Mouse (Mus musculus) mouse trophoblast stem cell (cell line): ENCODE data around the gene Xndc1.
"Not testable (repeated sequence)": the region's sequence is repeated elsewhere in the genome, so short reads cannot be mapped to it uniquely, and the experiment has no call there.

ENCODE experiments used
- in situ Hi-C, 2 experiments: fragments of 300-500 bp; cut with MseI, MboI; formaldehyde crosslinking; loops; 2 replicates in 1 of 2; 3 replicates in 1 of 2; pipeline ENCODE4 v1.15.1; 2025

The Xndc1 gene

GRCm38 (mm10) chr7:102065046-102065891 lies at the start of gene Xndc1, which contains the start of the genes Rnf121 and Xntrpc:
Xndc1 (plus strand) TSS chr7:102065511.
Rnf121 (minus strand) TSS chr7:102065469.
Xntrpc (plus strand) TSS chr7:102065713.
- in situ Hi-C loops, result no loop called here

- in situ Hi-C loops, result no loop called here
Measured at GRCm38 (mm10) chr7:102016936-102017335, 48.4 kb upstream of the Xndc1 start.

GRCm38 (mm10) chr7:102017452-102017851 lies 47.9 kb upstream of the Xndc1 start:
- in situ Hi-C loops, result no loop called here

- in situ Hi-C loops, result no loop called here
Measured at GRCm38 (mm10) chr7:102018034-102018433, 47.3 kb upstream of the Xndc1 start.

GRCm38 (mm10) chr7:102018590-102018989 lies 46.7 kb upstream of the Xndc1 start, which contains the start of gene Il18bp:
Il18bp (minus strand) TSS chr7:102018690.
- in situ Hi-C loops, result no loop called here

- in situ Hi-C loops, result no loop called here
Measured at GRCm38 (mm10) chr7:102019362-102019761, 45.9 kb upstream of the Xndc1 start.

GRCm38 (mm10) chr7:102020934-102021333 lies 44.4 kb upstream of the Xndc1 start:
- in situ Hi-C loops, result not testable (repeated sequence)

GRCm38 (mm10) chr7:102023821-102024220 lies 41.5 kb upstream of the Xndc1 start:
- in situ Hi-C loops, result no loop called here

GRCm38 (mm10) chr7:102025187-102026119 lies 39.9 kb upstream of the Xndc1 start:
- in situ Hi-C loops, result no loop called here

- in situ Hi-C loops, result no loop called here
Measured at GRCm38 (mm10) chr7:102034904-102035303, 30.4 kb upstream of the Xndc1 start.

GRCm38 (mm10) chr7:102035534-102035933 lies 29.8 kb upstream of the Xndc1 start:
- in situ Hi-C loops, result no loop called here

GRCm38 (mm10) chr7:102037318-102037717 lies 28.0 kb upstream of the Xndc1 start:
- in situ Hi-C loops, result no loop called here

- in situ Hi-C loops, result no loop called here
Measured at GRCm38 (mm10) chr7:102042314-102042713, 23.0 kb upstream of the Xndc1 start.

GRCm38 (mm10) chr7:102048524-102048923 lies 16.8 kb upstream of the Xndc1 start:
- in situ Hi-C loops, result not testable (repeated sequence)

GRCm38 (mm10) chr7:102061353-102061752 lies 4.0 kb upstream of the Xndc1 start:
- in situ Hi-C loops, result no loop called here

GRCm38 (mm10) chr7:102062203-102062602 lies 3.1 kb upstream of the Xndc1 start:
- in situ Hi-C loops, result no loop called here

GRCm38 (mm10) chr7:102063891-102064290 lies 1.4 kb upstream of the Xndc1 start:
- in situ Hi-C loops, result no loop called here

- in situ Hi-C loops, result no loop called here
Measured at GRCm38 (mm10) chr7:102064655-102065045, 661 bp upstream of the Xndc1 start.

GRCm38 (mm10) chr7:102066363-102066762 lies 1.1 kb downstream of the Xndc1 start:
- in situ Hi-C loops, result no loop called here

- in situ Hi-C loops, result no loop called here
Measured at GRCm38 (mm10) chr7:102076714-102077296, 11.5 kb downstream of the Xndc1 start.

GRCm38 (mm10) chr7:102078517-102078916 lies 13.2 kb downstream of the Xndc1 start:
- in situ Hi-C loops, result no loop called here

GRCm38 (mm10) chr7:102080311-102080710 lies 15.0 kb downstream of the Xndc1 start:
- in situ Hi-C loops, result no loop called here
